Mouse (Mus musculus) embryonic facial prominence, embryonic 12.5 days (tissue): ENCODE data around the gene Acvr1b. TPM values are rescaled to one million over a fixed set of nuclear protein-coding genes. Genes with fewer than 3 reads are reported as not detected.

Experiments used
- ATAC-seq: fragments of 200-750 bp; cut with Nextera tagmentation; 2 replicates; pipeline ENCODE4 v1.8.0; 2017; ENCODE audit not compliant: insufficient number of reproducible peaks, insufficient read depth, low FRiP score, low TSS enrichment
- H3K27ac ChIP-seq: fragments of 300-500 bp; sonication (generic); 2 replicates; pipeline ENCODE4 v1.5.1; 2016; ENCODE audit warnings: mild to moderate bottlenecking
- H3K27me3 ChIP-seq: fragments of 300-500 bp; sonication (generic); 2 replicates; pipeline ENCODE4 v1.6.1; 2016; ENCODE audit warnings: mild to moderate bottlenecking, moderate library complexity
- H3K36me3 ChIP-seq: fragments of 300-500 bp; sonication (generic); 2 replicates; pipeline ENCODE4 v1.6.1; 2016; ENCODE audit warnings: mild to moderate bottlenecking
- H3K4me1 ChIP-seq: fragments of 300-500 bp; sonication (generic); 2 replicates; pipeline ENCODE4 v1.6.1; 2016
- H3K4me2 ChIP-seq: fragments of 300-500 bp; sonication (generic); replicated peaks from 2 replicates; pipeline ENCODE4 v1.6.1; 2016; ENCODE audit warnings: mild to moderate bottlenecking, moderate library complexity
- H3K4me3 ChIP-seq: fragments of 300-500 bp; sonication (generic); 2 replicates; pipeline ENCODE4 v1.5.1; 2016; ENCODE audit warnings: mild to moderate bottlenecking
- H3K9ac ChIP-seq: fragments of 300-500 bp; sonication (generic); 2 replicates; pipeline ENCODE4 v1.6.1; 2016; ENCODE audit warnings: mild to moderate bottlenecking, moderate library complexity
- H3K9me3 ChIP-seq: fragments of 300-500 bp; sonication (generic); 2 replicates; pipeline ENCODE4 v1.6.1; 2016; ENCODE audit warnings: mild to moderate bottlenecking, moderate library complexity
- WGBS: fragments of 180-500 bp; shearing (Covaris S2); methylation state at CpG from one replicate; pipeline ENCODE4 v1.1.7; 2016; 5-methylcytosine and 5-hydroxymethylcytosine counted together
- polyA plus RNA-seq: library from polyadenylated mRNA; unstranded; fragments of >200 nt; fragmentation: Nextera tagmentation; extraction: Ambion mirVana; gene quantifications from 2 replicates; pipeline ENCODE4 v1.2.1, GENCODE M21; 2016

The Acvr1b gene
- polyA plus RNA-seq, 1 experiment from 2014 or later, result 7.5 TPM

DNA sequence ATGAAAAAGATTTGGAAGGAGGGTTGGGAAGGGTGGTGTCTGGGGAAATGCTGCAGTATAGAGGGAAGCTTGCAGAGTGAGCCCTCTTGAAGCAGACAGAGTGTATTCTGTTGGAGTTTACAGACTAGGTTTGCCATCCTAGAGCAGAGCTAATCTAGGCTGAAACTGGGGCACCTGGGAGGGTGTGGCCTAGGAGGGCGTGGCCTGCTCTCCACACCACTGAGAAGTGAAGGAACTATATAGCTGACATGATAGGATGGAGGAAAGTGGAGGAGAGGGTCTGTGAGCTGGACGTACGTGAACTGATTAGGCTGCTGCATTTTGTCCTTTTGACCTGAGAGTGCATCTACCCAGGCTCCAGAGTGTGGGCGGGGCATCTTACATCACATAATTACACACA lies 29.8 kb downstream of the Acvr1b start:
- no peak overlapping the region for H3K4me3 ChIP-seq
- WGBS, result 73% methylated on average over 4 of the region's 4 CpGs
- no peak for ATAC-seq
- peaks cover 91% of the 10 kb centered on the region for H3K36me3 ChIP-seq
- H3K4me2 ChIP-seq, result no peak overlapping the region
- H3K27me3 ChIP-seq, result no peaks in the 10 kb centered on the region
- H3K4me1 ChIP-seq, result no peaks in the 10 kb centered on the region
- H3K9ac ChIP-seq, result no peak overlapping the region
- H3K27ac ChIP-seq, result no peak overlapping the region
- no peaks in the 10 kb centered on the region for H3K9me3 ChIP-seq

DNA sequence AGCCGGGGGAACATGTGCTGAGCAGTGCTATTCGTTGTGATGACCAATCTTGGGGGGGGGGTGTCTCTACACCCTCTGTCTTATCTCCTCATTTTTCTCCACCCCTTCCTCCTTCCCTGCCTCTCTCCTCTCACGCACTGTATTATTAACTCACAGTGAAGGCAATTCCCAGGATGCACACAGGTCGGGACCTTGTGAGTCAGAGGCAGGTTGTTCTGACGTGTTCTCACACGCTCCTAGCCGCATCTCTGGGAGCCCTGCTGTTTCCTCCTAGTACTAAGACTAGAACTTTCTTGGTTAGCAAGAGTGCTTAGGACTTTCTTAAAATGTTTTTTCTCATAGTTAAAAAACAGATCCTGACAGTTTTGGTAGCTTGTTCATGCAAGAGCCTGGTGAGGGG lies 30.9 kb downstream of the Acvr1b start:
- H3K9ac ChIP-seq, result no peak overlapping the region
- WGBS, result 77% methylated on average over 7 of the region's 7 CpGs
- ATAC-seq, result no peak
- peaks cover 93% of the 10 kb centered on the region for H3K36me3 ChIP-seq
- no peaks in the 10 kb centered on the region for H3K9me3 ChIP-seq
- H3K27ac ChIP-seq, result no peak overlapping the region
- no peak overlapping the region for H3K4me2 ChIP-seq
- no peaks in the 10 kb centered on the region for H3K27me3 ChIP-seq
- no peak overlapping the region for H3K4me3 ChIP-seq
- no peaks in the 10 kb centered on the region for H3K4me1 ChIP-seq

- peaks cover 71% of the 10 kb centered on the region for H3K36me3 ChIP-seq
- H3K27me3 ChIP-seq, result no peaks in the 10 kb centered on the region
- no peaks in the 10 kb centered on the region for H3K9me3 ChIP-seq
- no peak; the same call in 1 of the 2 replicates for ATAC-seq
- whole genome bisulfite sequencing, result 67% methylated on average over 6 of the region's 6 CpGs
- no peak overlapping the region for H3K4me2 ChIP-seq
- no peak overlapping the region for H3K4me3 ChIP-seq
- no peak overlapping the region for H3K27ac ChIP-seq
- no peaks in the 10 kb centered on the region for H3K4me1 ChIP-seq
- H3K9ac ChIP-seq, result no peak overlapping the region
Observed at GRCm38 (mm10) chr15:101210228-101210627, 36.4 kb downstream of the Acvr1b start.

DNA sequence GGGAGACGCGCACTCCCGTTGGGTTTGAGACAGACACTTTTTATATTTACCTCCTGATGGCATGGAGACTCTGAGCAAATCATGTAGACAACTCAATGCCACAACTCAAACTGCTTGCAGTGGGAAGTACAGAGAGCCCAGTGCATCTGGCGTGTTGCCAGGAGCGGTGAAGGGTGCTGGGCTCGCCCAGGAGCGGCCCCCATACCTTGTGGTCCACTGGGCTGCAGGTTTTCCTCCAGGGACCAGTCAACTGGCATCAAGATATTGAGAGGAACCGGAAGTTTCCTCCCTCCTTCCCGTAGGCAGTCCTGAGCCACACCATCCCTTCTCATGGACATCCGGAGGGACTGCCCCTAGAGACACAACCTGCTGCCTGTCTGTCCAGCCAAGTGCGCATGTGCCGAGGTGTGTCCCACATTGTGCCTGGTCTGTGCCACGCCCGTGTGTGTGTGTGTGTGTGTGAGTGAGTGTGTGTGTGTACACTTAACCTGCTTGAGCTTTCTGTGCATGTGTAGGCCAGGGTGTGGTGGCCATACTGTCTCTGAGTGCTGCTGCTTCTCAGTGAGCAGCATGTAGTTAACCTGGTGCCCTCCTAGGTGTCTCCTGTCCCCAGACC lies 37.2 kb downstream of the Acvr1b start:
- no peak overlapping the region for H3K4me2 ChIP-seq
- no peak for ATAC-seq
- no peaks in the 10 kb centered on the region for H3K27me3 ChIP-seq
- no peak overlapping the region for H3K27ac ChIP-seq
- no peak overlapping the region for H3K9ac ChIP-seq
- H3K4me1 ChIP-seq, result no peaks in the 10 kb centered on the region
- H3K36me3 ChIP-seq, result peaks cover 66% of the 10 kb centered on the region
- 93% methylated on average over 14 of the region's 14 CpGs for WGBS
- no peaks in the 10 kb centered on the region for H3K9me3 ChIP-seq
- H3K4me3 ChIP-seq, result no peak overlapping the region

- WGBS, result 87% methylated on average over 14 of the region's 14 CpGs
- Histone ChIP-seq H3K27me3 (no peaks in the 10 kb centered on the region), H3K9me3 (no peaks in the 10 kb centered on the region), H3K9ac (no peak overlapping the region), H3K36me3 (peaks cover 53% of the 10 kb centered on the region), H3K4me3 (no peak overlapping the region), H3K27ac (no peak overlapping the region), H3K4me1 (no peaks in the 10 kb centered on the region), H3K4me2 (no peak overlapping the region)
- ATAC-seq, result no peak
Observed at GRCm38 (mm10) chr15:101212435-101212834, 38.6 kb downstream of the Acvr1b start.

GRCm38 (mm10) chr15:101215136-101215535 lies 41.3 kb downstream of the Acvr1b start:
- ATAC-seq, result no peak
- WGBS, result 65% methylated on average over 2 of the region's 2 CpGs
- H3K36me3 ChIP-seq, result peaks cover 32% of the 10 kb centered on the region
- H3K9me3 ChIP-seq, result no peaks in the 10 kb centered on the region
- 0 out of 2 replicates have a peak, but pooled peaks cover 2% of the 10 kb centered on the region for H3K4me1 ChIP-seq
- H3K9ac ChIP-seq, result no peak overlapping the region
- no peak overlapping the region for H3K4me3 ChIP-seq
- no peaks in the 10 kb centered on the region for H3K27me3 ChIP-seq
- H3K27ac ChIP-seq, result no peak overlapping the region
- H3K4me2 ChIP-seq, result no peak overlapping the region

GRCm38 (mm10) chr15:101216036-101216435 lies 42.2 kb downstream of the Acvr1b start:
- H3K4me1 ChIP-seq, result peaks cover 11% of the 10 kb centered on the region
- no peak overlapping the region for H3K27ac ChIP-seq
- H3K4me3 ChIP-seq, result no peak overlapping the region
- 79% methylated on average over 4 of the region's 4 CpGs for WGBS
- ATAC-seq, result no peak
- no peak overlapping the region for H3K4me2 ChIP-seq
- H3K36me3 ChIP-seq, result peaks cover 24% of the 10 kb centered on the region
- no peaks in the 10 kb centered on the region for H3K27me3 ChIP-seq
- H3K9me3 ChIP-seq, result no peaks in the 10 kb centered on the region
- no peak overlapping the region for H3K9ac ChIP-seq

DNA sequence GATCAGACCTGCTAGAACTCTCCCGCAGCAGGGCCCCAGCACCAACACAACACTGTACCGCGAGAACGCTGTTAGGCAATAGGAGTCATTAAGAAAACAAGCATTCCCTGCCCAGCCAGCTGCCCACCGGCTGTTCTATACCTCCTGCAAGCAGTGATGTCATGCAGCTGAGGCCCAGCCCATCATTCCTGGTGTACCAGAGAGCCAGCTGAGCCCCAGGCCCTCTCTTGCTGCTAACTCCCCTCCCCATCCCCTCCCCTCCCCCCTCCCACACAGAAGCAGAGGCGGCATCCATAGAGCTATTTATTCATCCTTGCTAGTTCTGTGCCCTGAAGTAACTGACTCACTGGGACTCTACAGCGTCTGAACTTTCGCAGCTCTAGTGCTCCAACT lies 47.0 kb downstream of the Acvr1b start:
- Histone ChIP-seq H3K4me1 (peaks cover 40% of the 10 kb centered on the region), H3K27me3 (no peaks in the 10 kb centered on the region), H3K4me3 (no peak overlapping the region; the same call in 1 of the 2 replicates), H3K36me3 (no peaks in the 10 kb centered on the region), H3K9me3 (no peaks in the 10 kb centered on the region), H3K27ac (peak overlapping the region; percentile 86), H3K9ac (peak overlapping the region; percentile 25; the same call in 1 of the 2 replicates), H3K4me2 (peak overlapping the region; percentile 44)
- 3% methylated on average over 8 of the region's 8 CpGs for WGBS
- ATAC-seq, result peak; percentile 61

GRCm38 (mm10) chr15:101221298-101222104 lies 47.6 kb downstream of the Acvr1b start:
- peak overlapping the region; percentile 44 for H3K4me2 ChIP-seq
- peaks cover 43% of the 10 kb centered on the region for H3K4me1 ChIP-seq
- H3K9ac ChIP-seq, result peak overlapping the region; percentile 15
- 1% methylated on average over 14 of the region's 14 CpGs for WGBS
- no peaks in the 10 kb centered on the region for H3K9me3 ChIP-seq
- peak overlapping the region; percentile 86 for H3K27ac ChIP-seq
- peak overlapping the region; percentile 14; the same call in 1 of the 2 replicates for H3K4me3 ChIP-seq
- ATAC-seq, result peak; percentile 41; the same call in 1 of the 2 replicates
- H3K27me3 ChIP-seq, result no peaks in the 10 kb centered on the region
- no peaks in the 10 kb centered on the region for H3K36me3 ChIP-seq

GRCm38 (mm10) chr15:101222897-101223482 lies 49.1 kb downstream of the Acvr1b start:
- H3K9ac ChIP-seq, result no peak overlapping the region
- H3K36me3 ChIP-seq, result no peaks in the 10 kb centered on the region
- H3K4me2 ChIP-seq, result peak overlapping the region; percentile 82
- peaks cover 57% of the 10 kb centered on the region for H3K4me1 ChIP-seq
- no peaks in the 10 kb centered on the region for H3K27me3 ChIP-seq
- no peak overlapping the region for H3K27ac ChIP-seq
- H3K9me3 ChIP-seq, result no peaks in the 10 kb centered on the region
- H3K4me3 ChIP-seq, result peak overlapping the region; percentile 89; the same call in 1 of the 2 replicates
- no peak for ATAC-seq
- WGBS, result 45% methylated on average over 13 of the region's 13 CpGs

- H3K4me2 ChIP-seq, result peak overlapping the region; percentile 82
- H3K9me3 ChIP-seq, result no peaks in the 10 kb centered on the region
- no peaks in the 10 kb centered on the region for H3K27me3 ChIP-seq
- peak overlapping the region; percentile 89 for H3K4me3 ChIP-seq
- H3K4me1 ChIP-seq, result peaks cover 63% of the 10 kb centered on the region
- no peak overlapping the region for H3K27ac ChIP-seq
- 6% methylated on average over 5 of the region's 5 CpGs for WGBS
- H3K9ac ChIP-seq, result peak overlapping the region; percentile 87
- no peak for ATAC-seq
- H3K36me3 ChIP-seq, result no peaks in the 10 kb centered on the region
Observed at GRCm38 (mm10) chr15:101223596-101223995, 49.7 kb downstream of the Acvr1b start.
